Mouse (Mus musculus): Measurements from ENCODE around the gene Hoxa9. TPM values are rescaled to one million over a fixed set of nuclear protein-coding genes. Genes with fewer than 3 reads are reported as not detected.

The Hoxa9 gene
- total and polyA plus RNA-seq, 2 experiments = 0.10 TPM; not detected in 1

- TF ChIP-seq CTCF (IDR thresholded peaks at IDR 0.05; ENCODE audit: low read depth, low read length) (no peak), POLR2A (IDR thresholded peaks at IDR 0.05; ENCODE audit: extremely low read depth, insufficient read depth, low read length) (no peak)
- H3K79me2 ChIP-seq (ENCODE audit: control insufficient read depth, insufficient read depth, low read length) = no peaks in the 10 kb centered on the region
- H3K36me3 ChIP-seq (ENCODE audit: control insufficient read depth, insufficient read depth, low read length) = no peaks in the 10 kb centered on the region
- no peak overlapping the region for H3K9ac ChIP-seq (ENCODE audit: low read depth, low read length)
- no peaks in the 10 kb centered on the region for H3K4me1 ChIP-seq (ENCODE audit: control insufficient read depth, insufficient read depth, low read length)
- no peak for DNase-seq (ENCODE audit: extremely low read depth, low read depth, low spot score)
- 8% methylated on average over 23 of the region's 23 CpGs for WGBS
- H3K27me3 ChIP-seq (ENCODE audit: control insufficient read depth, insufficient read depth, low read length) = peaks cover 69% of the 10 kb centered on the region
- no peak overlapping the region for H3K27ac ChIP-seq (replicated peaks; ENCODE audit: insufficient read depth, low read depth, low read length)
- H3K4me3 ChIP-seq (ENCODE audit: insufficient read depth, low read depth, low read length) = no peak overlapping the region
These were observed 13.7 kb upstream of the Hoxa9 start for GRCm38 (mm10) chr6:52244471-52245039.

DNA sequence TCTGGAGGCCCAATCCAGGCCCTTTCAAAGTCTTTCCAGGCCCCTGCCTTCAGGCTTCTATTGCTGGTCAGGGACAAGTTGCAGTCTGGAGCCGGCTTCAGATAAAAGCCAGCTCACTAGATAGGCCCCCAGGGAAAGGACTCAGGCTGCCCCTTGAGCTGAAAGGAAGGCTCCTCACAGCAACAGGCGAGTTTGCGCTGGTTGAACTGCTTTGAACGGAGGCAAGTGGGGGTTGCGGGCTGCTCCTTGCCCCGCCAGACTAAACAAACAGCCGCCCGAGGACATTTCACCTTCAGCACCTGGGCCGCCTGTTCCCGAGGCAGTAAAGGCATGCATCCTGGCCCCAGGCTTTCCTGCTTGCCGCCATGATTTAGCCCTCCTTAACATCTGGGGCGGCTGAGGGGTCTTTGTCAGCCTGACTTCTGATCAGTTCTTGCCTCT, 12.8 kb upstream of the Hoxa9 start:
- no peaks in the 10 kb centered on the region for H3K4me1 ChIP-seq (ENCODE audit: control insufficient read depth, insufficient read depth, low read length)
- H3K79me2 ChIP-seq (ENCODE audit: control insufficient read depth, insufficient read depth, low read length) = no peaks in the 10 kb centered on the region
- 8% methylated on average over 12 of the region's 12 CpGs for WGBS
- DNase-seq (ENCODE audit: extremely low read depth, low read depth, low spot score) = no peak
- no peaks in the 10 kb centered on the region for H3K36me3 ChIP-seq (ENCODE audit: control insufficient read depth, insufficient read depth, low read length)
- H3K27me3 ChIP-seq (ENCODE audit: control insufficient read depth, insufficient read depth, low read length) = peaks cover 67% of the 10 kb centered on the region
- no peak overlapping the region for H3K9ac ChIP-seq (ENCODE audit: low read depth, low read length)
- H3K27ac ChIP-seq (replicated peaks; ENCODE audit: insufficient read depth, low read depth, low read length) = no peak overlapping the region
- TF ChIP-seq POLR2A (IDR thresholded peaks at IDR 0.05; ENCODE audit: extremely low read depth, insufficient read depth, low read length) = no peak
- TF ChIP-seq CTCF (IDR thresholded peaks at IDR 0.05; ENCODE audit: low read depth, low read length) = no peak
- no peak overlapping the region for H3K4me3 ChIP-seq (ENCODE audit: insufficient read depth, low read depth, low read length)

GRCm38 (mm10) chr6:52242801-52243332, 12.0 kb upstream of the Hoxa9 start:
- Histone ChIP-seq H3K79me2 (ENCODE audit: control insufficient read depth, insufficient read depth, low read length) (no peaks in the 10 kb centered on the region), H3K9ac (ENCODE audit: low read depth, low read length) (no peak overlapping the region), H3K27ac (replicated peaks; ENCODE audit: insufficient read depth, low read depth, low read length) (no peak overlapping the region), H3K4me1 (ENCODE audit: control insufficient read depth, insufficient read depth, low read length) (no peaks in the 10 kb centered on the region), H3K27me3 (ENCODE audit: control insufficient read depth, insufficient read depth, low read length) (peaks cover 63% of the 10 kb centered on the region), H3K4me3 (ENCODE audit: insufficient read depth, low read depth, low read length) (no peak overlapping the region), H3K36me3 (ENCODE audit: control insufficient read depth, insufficient read depth, low read length) (no peaks in the 10 kb centered on the region)
- WGBS = 12% methylated on average over 4 of the region's 4 CpGs
- no peak for TF ChIP-seq POLR2A (IDR thresholded peaks at IDR 0.05; ENCODE audit: extremely low read depth, insufficient read depth, low read length)
- no peak for TF ChIP-seq CTCF (IDR thresholded peaks at IDR 0.05; ENCODE audit: low read depth, low read length)
- DNase-seq (ENCODE audit: extremely low read depth, low read depth, low spot score) = no peak

GRCm38 (mm10) chr6:52241001-52241621, 10.2 kb upstream of the Hoxa9 start:
- no peak for DNase-seq (ENCODE audit: extremely low read depth, low read depth, low spot score)
- Histone ChIP-seq H3K27me3 (ENCODE audit: control insufficient read depth, insufficient read depth, low read length) (peaks cover 65% of the 10 kb centered on the region), H3K4me3 (ENCODE audit: insufficient read depth, low read depth, low read length) (no peak overlapping the region), H3K79me2 (ENCODE audit: control insufficient read depth, insufficient read depth, low read length) (no peaks in the 10 kb centered on the region), H3K36me3 (ENCODE audit: control insufficient read depth, insufficient read depth, low read length) (no peaks in the 10 kb centered on the region), H3K27ac (replicated peaks; ENCODE audit: insufficient read depth, low read depth, low read length) (no peak overlapping the region), H3K9ac (ENCODE audit: low read depth, low read length) (no peak overlapping the region), H3K4me1 (ENCODE audit: control insufficient read depth, insufficient read depth, low read length) (no peaks in the 10 kb centered on the region)
- 8% methylated on average over 9 of the region's 9 CpGs for WGBS
- no peak for TF ChIP-seq CTCF (IDR thresholded peaks at IDR 0.05; ENCODE audit: low read depth, low read length)

DNA sequence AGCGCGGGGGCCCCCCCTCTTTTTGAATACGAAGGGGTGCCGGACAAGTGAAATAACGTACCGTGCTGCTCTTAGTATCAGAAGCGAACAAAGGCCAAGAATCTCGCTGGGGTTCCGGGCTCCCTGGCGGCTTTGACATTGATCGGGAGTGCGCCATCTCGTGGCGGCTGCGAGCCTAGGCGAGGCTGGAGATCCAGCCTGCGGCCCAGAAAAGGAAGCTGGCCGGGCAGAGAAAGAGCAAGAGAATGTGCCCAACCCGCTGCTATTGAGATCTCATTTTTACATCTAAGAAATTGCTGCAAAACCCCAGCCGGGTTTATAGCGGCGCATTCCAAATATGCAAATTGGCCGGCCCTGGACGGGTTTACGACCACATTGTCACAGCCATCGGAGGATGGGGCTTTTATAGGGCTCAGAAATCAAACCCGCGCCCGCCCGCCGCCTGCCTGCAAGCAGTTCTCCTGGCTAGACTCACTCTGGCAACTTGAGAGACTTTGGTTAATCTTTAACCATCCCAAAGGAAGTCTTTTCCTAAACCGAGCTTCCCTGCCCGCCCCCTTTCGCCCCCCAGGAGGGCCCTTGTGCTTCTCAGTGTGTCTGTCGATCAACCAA, 9.6 kb upstream of the Hoxa9 start, which contains the start of gene Hoxa10:
Hoxa10 (minus strand) TSS at position 466 of the 612 bp plus-strand sequence.
- Histone ChIP-seq H3K36me3 (ENCODE audit: control insufficient read depth, insufficient read depth, low read length) (no peaks in the 10 kb centered on the region), H3K4me1 (ENCODE audit: control insufficient read depth, insufficient read depth, low read length) (no peaks in the 10 kb centered on the region), H3K27me3 (ENCODE audit: control insufficient read depth, insufficient read depth, low read length) (peaks cover 64% of the 10 kb centered on the region), H3K9ac (ENCODE audit: low read depth, low read length) (no peak within 1 kb of the TSS), H3K27ac (replicated peaks; ENCODE audit: insufficient read depth, low read depth, low read length) (no peak within 1 kb of the TSS), H3K4me3 (ENCODE audit: insufficient read depth, low read depth, low read length) (no peak within 1 kb of the TSS), H3K79me2 (ENCODE audit: control insufficient read depth, insufficient read depth, low read length) (no peaks in the 10 kb centered on the region)
- DNase-seq (ENCODE audit: extremely low read depth, low read depth, low spot score) = peak; percentile 22
- no peak for TF ChIP-seq POLR2A (IDR thresholded peaks at IDR 0.05; ENCODE audit: extremely low read depth, insufficient read depth, low read length)
- peak; percentile 81 for TF ChIP-seq CTCF (IDR thresholded peaks at IDR 0.05; ENCODE audit: low read depth, low read length)
- 4% methylated on average over 35 of the region's 35 CpGs for WGBS

All from liver, adult 2 months (tissue).